Mouse (Mus musculus): ENCODE results near the gene Hs3st6. TPM values are rescaled to one million over a fixed set of nuclear protein-coding genes. Genes with fewer than 3 reads are reported as not detected.

Gene Hs3st6
- polyA plus RNA-seq, 1 experiment from 2014 or later, result 0.07 TPM

DNA sequence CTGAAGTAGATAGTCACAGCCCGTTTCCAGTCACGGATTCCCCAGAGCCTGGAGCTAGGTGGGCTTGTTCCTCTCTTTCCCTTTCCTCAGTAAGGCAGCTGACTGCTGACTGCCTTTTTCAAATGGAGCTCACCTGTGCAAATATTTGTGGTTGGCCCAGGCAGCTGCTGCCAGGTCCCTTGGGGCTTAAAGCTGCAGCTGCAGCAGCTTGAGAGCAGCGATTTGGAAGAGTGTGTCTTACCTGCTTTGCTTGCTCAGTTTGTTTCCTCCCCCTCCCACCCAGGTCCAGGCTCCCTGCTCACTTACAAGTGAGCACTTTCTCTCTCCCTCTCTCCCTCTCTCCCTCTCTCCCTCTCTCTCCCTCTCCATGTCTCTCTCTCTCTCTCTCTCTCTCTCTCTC, 16.4 kb downstream of the Hs3st6 start:
- H3K4me1 ChIP-seq (replicated peaks), result 0 out of 2 replicates have a peak, but pooled peaks cover 6% of the 10 kb centered on the region
- no peaks in the 10 kb centered on the region for H3K9me3 ChIP-seq (replicated peaks)
- no peak overlapping the region for H3K27ac ChIP-seq (replicated peaks)
- H3K4me2 ChIP-seq, result 0 out of 2 replicates have a peak overlapping the region, but pooled peaks have one; percentile 6
- no peak for ATAC-seq (ENCODE audit: insufficient read depth)
- no peak overlapping the region for H3K9ac ChIP-seq
- H3K36me3 ChIP-seq (replicated peaks), result no peaks in the 10 kb centered on the region
- H3K27me3 ChIP-seq, result peaks cover 53% of the 10 kb centered on the region
- 37% methylated on average over 3 of the region's 3 CpGs for WGBS (ENCODE audit: insufficient replicate concordance)
- H3K4me3 ChIP-seq (replicated peaks), result no peak overlapping the region

DNA sequence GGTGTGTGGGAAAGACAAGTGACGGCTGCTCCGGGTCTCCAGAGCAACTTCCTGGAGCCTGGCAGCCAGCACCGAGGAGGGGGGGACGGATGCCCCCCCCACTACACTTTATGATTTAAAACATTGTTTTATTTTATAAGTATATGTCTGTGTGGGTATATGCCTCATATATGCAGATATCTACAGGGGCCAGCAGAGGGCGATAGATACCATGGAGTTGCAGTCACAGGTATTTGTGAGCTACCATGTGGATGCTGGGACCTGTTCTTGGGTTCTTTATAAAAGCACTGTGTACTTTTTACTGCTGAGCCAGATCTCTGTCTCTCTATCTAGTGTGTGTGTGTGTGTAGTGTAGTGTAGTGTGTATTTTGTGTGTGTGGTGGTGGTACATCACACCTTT, 20.5 kb downstream of the Hs3st6 start:
- peaks cover 20% of the 10 kb centered on the region; the same call in 1 of the 2 replicates for H3K27me3 ChIP-seq
- no peak overlapping the region for H3K4me2 ChIP-seq
- H3K4me1 ChIP-seq (replicated peaks), result 0 out of 2 replicates have a peak, but pooled peaks cover 6% of the 10 kb centered on the region
- ATAC-seq (ENCODE audit: insufficient read depth), result no peak
- WGBS (ENCODE audit: insufficient replicate concordance), result 65% methylated on average over 5 of the region's 5 CpGs
- H3K4me3 ChIP-seq (replicated peaks), result no peak overlapping the region
- no peaks in the 10 kb centered on the region for H3K9me3 ChIP-seq (replicated peaks)
- no peak overlapping the region for H3K27ac ChIP-seq (replicated peaks)
- H3K9ac ChIP-seq, result no peak overlapping the region
- H3K36me3 ChIP-seq (replicated peaks), result no peaks in the 10 kb centered on the region

DNA sequence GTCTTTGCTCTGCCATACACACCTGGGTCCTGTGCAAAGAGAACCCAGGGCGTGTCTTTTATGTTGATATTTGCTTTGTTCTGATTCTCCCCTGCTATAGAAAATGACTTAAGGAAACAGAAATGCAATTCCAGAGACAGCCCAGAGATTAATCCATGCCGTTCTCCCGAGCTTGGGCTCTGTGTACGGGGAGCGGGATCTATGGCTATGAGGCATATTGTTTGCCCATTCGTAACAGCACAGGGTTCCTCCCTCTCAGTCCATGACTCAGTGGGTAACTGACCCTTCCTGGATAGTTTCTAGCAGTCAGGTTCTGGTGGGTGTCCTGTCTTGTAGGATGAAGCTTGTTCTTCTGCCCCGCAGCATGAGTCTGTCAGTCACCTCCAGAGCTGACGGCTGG, 22.4 kb downstream of the Hs3st6 start:
- no peak for ATAC-seq (ENCODE audit: insufficient read depth)
- Histone ChIP-seq H3K36me3 (replicated peaks) (no peaks in the 10 kb centered on the region), H3K4me2 (no peak overlapping the region), H3K9me3 (replicated peaks) (no peaks in the 10 kb centered on the region), H3K27ac (replicated peaks) (no peak overlapping the region), H3K27me3 (peaks cover 5% of the 10 kb centered on the region; the same call in 1 of the 2 replicates), H3K4me1 (replicated peaks) (0 out of 2 replicates have a peak, but pooled peaks cover 4% of the 10 kb centered on the region), H3K9ac (no peak overlapping the region), H3K4me3 (replicated peaks) (no peak overlapping the region)
- WGBS (ENCODE audit: insufficient replicate concordance), result 72% methylated on average over 8 of the region's 8 CpGs

DNA sequence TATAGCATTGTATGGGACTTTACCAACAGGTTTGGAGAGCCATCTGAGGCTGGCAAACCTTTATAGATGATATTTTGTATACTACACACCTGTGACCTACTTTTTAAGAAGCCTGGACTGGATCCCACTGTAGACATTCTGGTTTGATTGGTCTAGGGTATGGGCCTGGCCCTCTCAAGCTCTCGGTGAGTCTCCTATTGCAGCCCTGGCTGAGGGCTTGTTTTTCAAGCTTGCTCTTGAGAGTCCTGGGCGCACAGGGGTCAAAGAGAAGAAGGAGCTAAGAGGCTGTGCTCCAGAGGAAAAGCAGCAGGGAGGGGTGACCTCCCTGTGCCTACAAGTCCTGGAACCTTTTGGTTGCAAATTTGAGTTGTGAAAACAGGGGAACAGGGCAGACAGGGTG, 24.3 kb downstream of the Hs3st6 start:
- no peak overlapping the region for H3K27ac ChIP-seq (replicated peaks)
- WGBS (ENCODE audit: insufficient replicate concordance), result 70% methylated on average over 2 of the region's 2 CpGs
- H3K4me1 ChIP-seq (replicated peaks), result 0 out of 2 replicates have a peak, but pooled peaks cover 4% of the 10 kb centered on the region
- H3K9ac ChIP-seq, result no peak overlapping the region
- H3K36me3 ChIP-seq (replicated peaks), result no peaks in the 10 kb centered on the region
- peaks cover 5% of the 10 kb centered on the region; the same call in 1 of the 2 replicates for H3K27me3 ChIP-seq
- H3K9me3 ChIP-seq (replicated peaks), result no peaks in the 10 kb centered on the region
- ATAC-seq (ENCODE audit: insufficient read depth), result no peak
- no peak overlapping the region for H3K4me3 ChIP-seq (replicated peaks)
- no peak overlapping the region for H3K4me2 ChIP-seq

DNA sequence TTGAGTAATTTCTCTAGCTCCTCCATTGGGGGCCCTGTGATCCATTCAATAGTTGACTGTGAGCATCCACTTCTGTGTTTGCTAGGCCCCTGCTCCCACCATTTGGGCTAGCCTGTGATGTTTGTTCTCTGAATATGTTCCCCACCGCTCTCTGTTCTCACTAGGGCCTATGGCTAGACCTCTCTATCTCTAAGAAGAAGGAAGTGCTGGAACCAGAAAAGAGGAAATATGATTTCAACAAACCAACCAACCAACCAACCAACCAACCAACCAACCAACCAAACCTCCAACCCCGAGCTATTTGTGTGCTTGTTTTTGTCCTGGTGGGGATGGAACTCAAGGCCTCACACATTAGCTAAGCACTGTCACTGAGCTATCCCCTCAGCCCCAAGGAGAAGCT, 28.0 kb downstream of the Hs3st6 start:
- H3K4me1 ChIP-seq (replicated peaks), result 0 out of 2 replicates have a peak, but pooled peaks cover 4% of the 10 kb centered on the region

DNA sequence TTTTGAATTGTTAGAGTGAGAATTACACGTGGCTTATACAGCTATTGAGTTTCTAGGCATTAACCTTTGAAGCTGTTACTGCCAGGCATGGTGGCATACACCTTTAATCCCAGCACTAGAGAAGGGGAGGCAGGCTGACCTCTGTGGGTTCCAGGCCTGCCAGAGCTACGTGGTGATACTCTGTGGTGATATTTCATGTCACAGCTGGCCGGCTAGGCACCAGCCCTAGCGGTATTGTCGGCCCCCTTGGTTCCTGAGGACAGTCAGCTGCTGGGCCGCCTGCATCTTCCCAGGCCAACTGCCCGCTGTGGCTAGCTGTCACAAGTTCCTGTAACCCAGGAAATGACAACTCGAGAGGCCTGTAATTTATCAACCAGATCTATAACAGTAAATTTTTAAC, 39.4 kb downstream of the Hs3st6 start:
- Histone ChIP-seq H3K27me3 (peaks cover 17% of the 10 kb centered on the region), H3K9me3 (replicated peaks) (no peaks in the 10 kb centered on the region), H3K27ac (replicated peaks) (no peak overlapping the region), H3K4me3 (replicated peaks) (no peak overlapping the region), H3K4me2 (no peak overlapping the region), H3K4me1 (replicated peaks) (no peaks in the 10 kb centered on the region), H3K9ac (no peak overlapping the region), H3K36me3 (replicated peaks) (no peaks in the 10 kb centered on the region)
- no peak for ATAC-seq (ENCODE audit: insufficient read depth)
- 42% methylated on average over 8 of the region's 8 CpGs for WGBS (ENCODE audit: insufficient replicate concordance)

More for the DNA sequence above, 28.0 kb downstream of the Hs3st6 start:
- ATAC-seq (ENCODE audit: insufficient read depth), result no peak
- Histone ChIP-seq H3K4me2 (no peak overlapping the region), H3K27me3 (peaks cover 11% of the 10 kb centered on the region), H3K9ac (no peak overlapping the region), H3K9me3 (replicated peaks) (no peaks in the 10 kb centered on the region), H3K36me3 (replicated peaks) (no peaks in the 10 kb centered on the region), H3K27ac (replicated peaks) (no peak overlapping the region), H3K4me3 (replicated peaks) (no peak overlapping the region)
- WGBS (ENCODE audit: insufficient replicate concordance), result 39% methylated on average over 2 of the region's 2 CpGs

DNA sequence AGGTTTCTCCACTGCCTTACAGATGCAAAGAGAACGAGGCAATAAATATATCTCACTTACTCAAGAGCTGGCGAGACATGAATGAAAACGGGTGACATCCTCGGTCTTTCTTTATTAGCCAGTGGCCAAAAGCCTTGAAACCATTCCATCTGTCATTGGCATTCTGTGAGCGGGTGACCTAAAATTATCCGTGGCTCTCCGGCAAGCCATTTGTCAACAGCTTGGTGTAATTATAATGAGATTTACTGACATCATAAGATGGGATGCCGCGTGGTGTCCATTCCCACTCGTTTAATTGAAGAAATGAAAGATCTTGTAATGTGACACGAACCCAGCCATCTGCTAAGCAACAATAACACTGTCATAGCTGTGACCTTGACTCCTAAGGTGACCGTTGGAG, 42.0 kb downstream of the Hs3st6 start:
- no peaks in the 10 kb centered on the region for H3K9me3 ChIP-seq (replicated peaks)
- no peak overlapping the region for H3K4me3 ChIP-seq (replicated peaks)
- peaks cover 26% of the 10 kb centered on the region for H3K27me3 ChIP-seq
- peaks cover 8% of the 10 kb centered on the region; the same call in 1 of the 2 replicates for H3K4me1 ChIP-seq (replicated peaks)
- H3K27ac ChIP-seq (replicated peaks), result no peak overlapping the region
- H3K36me3 ChIP-seq (replicated peaks), result no peaks in the 10 kb centered on the region
- no peak overlapping the region for H3K4me2 ChIP-seq
- H3K9ac ChIP-seq, result no peak overlapping the region
- 68% methylated on average over 12 of the region's 12 CpGs for WGBS (ENCODE audit: insufficient replicate concordance)
- no peak for ATAC-seq (ENCODE audit: insufficient read depth)

DNA sequence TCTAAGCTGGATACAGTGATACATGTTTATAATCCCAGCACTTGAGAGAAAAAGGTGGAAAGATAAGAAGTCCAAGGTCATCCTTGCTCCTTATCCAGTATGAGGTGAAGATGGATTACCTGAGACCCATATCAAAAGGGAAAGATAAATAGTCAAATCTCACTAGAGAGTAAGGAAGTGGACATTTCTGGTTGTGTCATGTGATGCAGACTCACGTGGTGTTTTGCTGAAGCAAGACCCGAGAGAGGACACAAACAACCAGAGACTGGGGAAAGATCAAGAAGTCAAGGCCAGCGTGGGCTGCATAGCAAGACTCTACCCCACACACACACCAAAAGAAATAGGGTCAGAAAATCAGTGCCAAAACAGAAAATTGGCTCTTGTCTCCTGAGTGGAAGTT, 44.2 kb downstream of the Hs3st6 start:
- no peak overlapping the region for H3K4me2 ChIP-seq
- H3K27me3 ChIP-seq, result peaks cover 17% of the 10 kb centered on the region
- no peaks in the 10 kb centered on the region for H3K36me3 ChIP-seq (replicated peaks)
- H3K27ac ChIP-seq (replicated peaks), result no peak overlapping the region
- no peak overlapping the region for H3K4me3 ChIP-seq (replicated peaks)
- H3K4me1 ChIP-seq (replicated peaks), result peaks cover 8% of the 10 kb centered on the region; the same call in 1 of the 2 replicates
- no peak for ATAC-seq (ENCODE audit: insufficient read depth)
- 35% methylated on average over 3 of the region's 3 CpGs for WGBS (ENCODE audit: insufficient replicate concordance)
- H3K9ac ChIP-seq, result no peak overlapping the region
- H3K9me3 ChIP-seq (replicated peaks), result no peaks in the 10 kb centered on the region

DNA sequence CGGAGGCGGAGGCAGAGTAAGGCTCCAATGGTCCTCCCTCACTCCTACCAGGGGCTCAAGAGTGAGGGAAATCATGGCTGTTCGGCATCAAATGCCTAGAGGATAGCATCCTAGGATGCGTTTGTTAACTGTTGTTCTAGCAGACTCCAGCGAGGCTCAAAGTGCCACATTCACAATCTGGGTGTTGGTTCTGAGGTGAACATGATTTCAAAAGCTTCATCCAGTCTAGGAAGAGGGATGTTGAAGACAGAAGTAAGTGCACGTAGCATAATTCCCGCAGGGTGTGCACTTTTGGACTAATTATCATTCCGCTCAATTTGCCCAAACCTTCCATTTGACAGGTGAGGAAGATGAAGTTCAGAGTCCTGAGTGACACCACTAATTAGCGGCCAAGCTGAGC, 45.4 kb downstream of the Hs3st6 start:
- Histone ChIP-seq H3K27ac (replicated peaks) (no peak overlapping the region), H3K4me3 (replicated peaks) (no peak overlapping the region), H3K36me3 (replicated peaks) (no peaks in the 10 kb centered on the region), H3K9ac (no peak overlapping the region), H3K4me1 (replicated peaks) (peaks cover 8% of the 10 kb centered on the region; the same call in 1 of the 2 replicates), H3K27me3 (peaks cover 13% of the 10 kb centered on the region), H3K9me3 (replicated peaks) (no peaks in the 10 kb centered on the region), H3K4me2 (no peak overlapping the region)
- WGBS (ENCODE audit: insufficient replicate concordance), result 50% methylated on average over 9 of the region's 9 CpGs
- ATAC-seq (ENCODE audit: insufficient read depth), result no peak

DNA sequence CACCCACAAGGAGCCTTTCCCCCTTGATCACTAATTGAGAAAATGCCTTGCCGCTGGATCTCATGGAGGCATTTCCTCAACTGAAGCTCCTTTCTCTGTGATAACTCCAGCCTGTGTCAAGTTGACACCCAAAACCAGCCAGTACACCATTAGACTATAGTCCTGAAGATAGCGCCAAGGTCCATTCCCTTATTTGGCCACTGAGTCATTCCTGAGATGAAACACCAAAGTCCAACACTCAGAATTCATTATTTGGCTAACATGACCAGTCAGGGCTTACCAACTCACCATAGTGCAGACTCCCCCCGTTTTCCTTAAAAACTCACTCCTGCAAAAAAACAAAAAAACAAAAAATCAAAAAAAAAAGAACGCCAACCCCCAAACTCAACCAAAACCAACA, 46.7 kb downstream of the Hs3st6 start:
- H3K36me3 ChIP-seq (replicated peaks), result no peaks in the 10 kb centered on the region
- H3K4me3 ChIP-seq (replicated peaks), result no peak overlapping the region
- ATAC-seq (ENCODE audit: insufficient read depth), result no peak
- H3K9me3 ChIP-seq (replicated peaks), result no peaks in the 10 kb centered on the region
- H3K27me3 ChIP-seq, result peaks cover 13% of the 10 kb centered on the region
- H3K27ac ChIP-seq (replicated peaks), result no peak overlapping the region
- WGBS (ENCODE audit: insufficient replicate concordance), result 75% methylated on average over 4 of the region's 4 CpGs
- H3K4me2 ChIP-seq, result no peak overlapping the region
- peaks cover 16% of the 10 kb centered on the region for H3K4me1 ChIP-seq (replicated peaks)
- no peak overlapping the region for H3K9ac ChIP-seq

DNA sequence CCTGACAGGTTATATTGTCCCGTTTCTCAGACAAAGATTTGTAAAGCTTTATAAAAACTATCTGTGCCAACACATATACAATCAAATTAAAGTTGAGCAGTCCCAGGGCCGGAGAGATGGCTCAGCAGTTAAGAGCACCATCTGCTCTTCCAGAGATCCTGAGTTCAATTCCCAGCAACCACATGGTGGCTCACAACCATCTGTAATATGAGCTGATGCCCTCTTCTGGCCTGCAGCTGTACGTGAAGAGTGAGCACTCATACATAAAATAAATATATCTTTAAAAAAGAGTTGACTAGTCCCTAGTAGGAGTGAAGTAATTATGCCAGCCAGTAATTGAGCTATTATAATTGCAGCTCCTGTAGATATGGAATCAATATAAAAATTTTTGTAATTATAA, 47.7 kb downstream of the Hs3st6 start:
- Histone ChIP-seq H3K27me3 (peaks cover 21% of the 10 kb centered on the region), H3K4me2 (no peak overlapping the region), H3K36me3 (replicated peaks) (no peaks in the 10 kb centered on the region), H3K27ac (replicated peaks) (no peak overlapping the region), H3K9ac (no peak overlapping the region), H3K4me3 (replicated peaks) (no peak overlapping the region), H3K4me1 (replicated peaks) (peaks cover 24% of the 10 kb centered on the region), H3K9me3 (replicated peaks) (no peaks in the 10 kb centered on the region)
- ATAC-seq (ENCODE audit: insufficient read depth), result no peak
- WGBS (ENCODE audit: insufficient replicate concordance), result 49% methylated on average over 3 of the region's 3 CpGs
